8 mouse cellular contexts compared by ENCODE assay signal in the genomic region with DNA sequence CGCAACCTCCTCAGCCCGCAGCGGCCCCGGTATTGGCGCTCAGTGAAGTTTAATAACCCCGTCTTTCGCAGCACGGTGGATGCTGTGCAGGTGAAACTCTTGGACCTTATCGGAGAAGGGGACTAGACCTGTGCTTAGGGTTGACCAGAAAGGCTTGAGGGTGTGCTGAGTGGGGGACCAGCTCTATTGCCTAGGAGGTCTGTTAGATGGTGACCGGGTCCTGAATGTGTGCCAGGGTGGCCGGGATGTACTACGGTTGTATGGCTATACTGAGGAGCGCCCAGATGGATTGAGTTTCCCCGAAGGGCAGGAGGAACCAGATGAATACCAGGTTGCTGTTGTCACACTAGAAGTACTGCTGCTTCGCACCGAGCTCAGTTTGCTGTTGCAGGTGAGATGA. TPM values are rescaled to one million over a fixed set of nuclear protein-coding genes. Genes with fewer than 3 reads are reported as not detected.
A peak's percentile ranks its signal among the peaks of the same experiment; 100 is the strongest.
DNase-seq lines count a peak whose midpoint lies in the region; ATAC-seq and TF ChIP-seq lines count a peak whose summit lies in the region.

No protein-coding gene starts in this region.

- WGBS in heart, embryonic 11.5 days (ENCODE audit: insufficient replicate concordance): 6% methylated on average over 16 of the region's 16 CpGs
- 6% methylated on average over 16 of the region's 16 CpGs for WGBS in forebrain, embryonic 15.5 days
- 2% methylated on average over 16 of the region's 16 CpGs for WGBS in limb, embryonic 15.5 days

- H3K27me3 ChIP-seq in heart, embryonic 11.5 days (ENCODE audit: control insufficient read depth, insufficient read depth, low read length): no peaks in the 10 kb centered on the region
- no peaks in the 10 kb centered on the region for H3K27me3 ChIP-seq in forebrain, embryonic 15.5 days
- no peaks in the 10 kb centered on the region for H3K27me3 ChIP-seq in limb, embryonic 15.5 days

- in situ Hi-C loops in ES-E14 (cut with MboI; ENCODE audit: low sequenced_read_pairs in 2 of 2, unreplicated experiment in 2 of 2): loop anchor here in 1 of 2 experiments (5.0 kb wide), 1 partner anchor 50 kb away; a partner anchor contains a TSS

- H3K4me2 ChIP-seq in heart, embryonic 11.5 days: peak overlapping the region; percentile 98
- H3K4me2 ChIP-seq in forebrain, embryonic 15.5 days (replicated peaks): peak overlapping the region; percentile 96
- H3K4me2 ChIP-seq in limb, embryonic 15.5 days: peak overlapping the region; percentile 88

- no peak for DNase-seq in heart, postnatal 25 days (ENCODE audit: low spot score)
- DNase-seq in ES-E14 (ENCODE audit: low read depth, low spot score): no peak
- no peak for DNase-seq in ovary, postnatal 10 days (ENCODE audit: low spot score)
- no peak for DNase-seq in thymus, postnatal 4 days
- DNase-seq in layer of hippocampus, postnatal 14 days (ENCODE audit: low spot score in 2 of 2): no peak

- H3K27ac ChIP-seq in heart, embryonic 11.5 days (ENCODE audit: low read depth, low read length): peak overlapping the region; percentile 98
- H3K27ac ChIP-seq in ES-E14 (ENCODE audit: insufficient read depth, low read depth, low read length, poor library complexity, severe bottlenecking): no peak overlapping the region
- peak overlapping the region; percentile 94 for H3K27ac ChIP-seq in forebrain, embryonic 15.5 days (replicated peaks)
- peak overlapping the region; percentile 97 for H3K27ac ChIP-seq in limb, embryonic 15.5 days

- peak overlapping the region; percentile 78 for H3K4me3 ChIP-seq in heart, embryonic 11.5 days (ENCODE audit: low read depth, low read length)
- peak overlapping the region; percentile 81 to 86 for H3K4me3 ChIP-seq in ES-E14 (ENCODE audit: insufficient read depth in 1 of 2, low read depth in 1 of 2, low read length in 2 of 2, poor library complexity in 1 of 2, severe bottlenecking in 1 of 2)
- peak overlapping the region; percentile 68 for H3K4me3 ChIP-seq in forebrain, embryonic 15.5 days
- H3K4me3 ChIP-seq in limb, embryonic 15.5 days: peak overlapping the region; percentile 79

- no peaks in the 10 kb centered on the region for H3K9me3 ChIP-seq in heart, embryonic 11.5 days (replicated peaks; ENCODE audit: control insufficient read depth, low read length)
- H3K9me3 ChIP-seq in ES-E14 (ENCODE audit: control insufficient read depth, insufficient read depth, low read depth, low read length): no peaks in the 10 kb centered on the region
- no peaks in the 10 kb centered on the region for H3K9me3 ChIP-seq in forebrain, embryonic 15.5 days
- no peaks in the 10 kb centered on the region for H3K9me3 ChIP-seq in limb, embryonic 15.5 days

- peaks cover 17% of the 10 kb centered on the region for H3K36me3 ChIP-seq in heart, embryonic 11.5 days (ENCODE audit: control insufficient read depth, insufficient read depth, low read length)
- H3K36me3 ChIP-seq in ES-E14 (ENCODE audit: control insufficient read depth, insufficient read depth, low read length, poor library complexity, severe bottlenecking): peaks cover 23% of the 10 kb centered on the region
- H3K36me3 ChIP-seq in forebrain, embryonic 15.5 days: peaks cover 26% of the 10 kb centered on the region
- peaks cover 52% of the 10 kb centered on the region for H3K36me3 ChIP-seq in limb, embryonic 15.5 days

- peaks cover 19% of the 10 kb centered on the region for H3K4me1 ChIP-seq in heart, embryonic 11.5 days (ENCODE audit: control insufficient read depth, insufficient read depth, low read length)
- peaks cover 0 to 3% of the 10 kb centered on the region in 2 experiments; a peak in 1 of 4 replicates for H3K4me1 ChIP-seq in ES-E14 (ENCODE audit: control insufficient read depth in 2 of 2, insufficient read depth in 2 of 2, low read length in 2 of 2, poor library complexity in 1 of 2)
- H3K4me1 ChIP-seq in forebrain, embryonic 15.5 days: peaks cover 34% of the 10 kb centered on the region
- peaks cover 28% of the 10 kb centered on the region for H3K4me1 ChIP-seq in limb, embryonic 15.5 days

- H3K9ac ChIP-seq in heart, embryonic 11.5 days (ENCODE audit: low read depth, low read length): peak overlapping the region; percentile 83
- peak overlapping the region; percentile 85 for H3K9ac ChIP-seq in ES-E14 (ENCODE audit: insufficient read depth, low read depth, low read length, poor library complexity, severe bottlenecking)
- peak overlapping the region; percentile 80 for H3K9ac ChIP-seq in forebrain, embryonic 15.5 days (replicated peaks)
- H3K9ac ChIP-seq in limb, embryonic 15.5 days: peak overlapping the region; percentile 68

- intact Hi-C loops in heart, postnatal 25 days (cut with DNase I): loop anchor here (1.0 kb wide), 1 partner anchor 11 kb away; a partner anchor contains a TSS

- no peak for ATAC-seq in heart, embryonic 11.5 days (replicated peaks; ENCODE audit: insufficient number of reproducible peaks, low FRiP score, low TSS enrichment)
- ATAC-seq in forebrain, embryonic 15.5 days (replicated peaks): no peak
- ATAC-seq in limb, embryonic 15.5 days (ENCODE audit: insufficient number of reproducible peaks, low FRiP score, low TSS enrichment, low read depth): no peak

TF ChIP-seq in ES-E14, 5 proteins besides CTCF, POLR2A, EP300 and RAD21:
- TF ChIP-seq MAFK (IDR thresholded peaks at IDR 0.05; ENCODE audit: insufficient read depth, low read depth, low read length) (no peak), CHD2 (IDR thresholded peaks at IDR 0.05; ENCODE audit: low read depth, low read length) (no peak), HCFC1 (IDR thresholded peaks at IDR 0.05; ENCODE audit: borderline replicate concordance, insufficient read depth, low read length) (no peak), ZNF384 (IDR thresholded peaks at IDR 0.05; ENCODE audit: low read depth, low read length) (no peak), ZC3H11A (IDR thresholded peaks at IDR 0.05; ENCODE audit: borderline replicate concordance, low read depth, low read length) (no peak)

RNA-seq across cellular contexts. Expression of a gene that starts 0.7 kb away (rescaled TPM):
- polyA plus RNA-seq in heart, embryonic 11.5 days (2014; fragmentation: Nextera tagmentation; extraction: Ambion mirVana): 11.2 and 13.0 TPM in 2 replicates
- total RNA-seq in heart, postnatal 25 days (2021): 10 to 100 TPM; 25.7 to 31.3 TPM
- 13.1 and 33.7 TPM in 2 replicates for total RNA-seq in ES-E14 (2012; rRNA removed)
- polyA plus RNA-seq in forebrain, embryonic 15.5 days (2015; fragmentation: Nextera tagmentation; extraction: Ambion mirVana): 17.7 TPM in 2 replicates
- polyA plus RNA-seq in limb, embryonic 15.5 days (2015; fragmentation: Nextera tagmentation; extraction: Ambion mirVana): 20.0 and 20.6 TPM in 2 replicates
- total RNA-seq in layer of hippocampus, postnatal 14 days (2021): 10 to 100 TPM; 34.6 to 37.0 TPM

RNA-seq across cellular contexts. Expression of a gene that starts 1.3 kb away (rescaled TPM):
- 222 and 223 TPM in 2 replicates for polyA plus RNA-seq in heart, embryonic 11.5 days (2014; fragmentation: Nextera tagmentation; extraction: Ambion mirVana)
- 100 to 1,000 TPM in 1 of 2 experiments, 10 to 100 TPM in 1; 93.4 to 101 TPM for total RNA-seq in heart, postnatal 25 days (2021)
- 44.0 and 74.3 TPM in 2 replicates for total RNA-seq in ES-E14 (2012; rRNA removed)
- polyA plus RNA-seq in forebrain, embryonic 15.5 days (2015; fragmentation: Nextera tagmentation; extraction: Ambion mirVana): 187 and 211 TPM in 2 replicates
- 239 and 241 TPM in 2 replicates for polyA plus RNA-seq in limb, embryonic 15.5 days (2015; fragmentation: Nextera tagmentation; extraction: Ambion mirVana)
- 10 to 100 TPM; 48.3 to 51.6 TPM for total RNA-seq in layer of hippocampus, postnatal 14 days (2021)

RNA-seq across cellular contexts. Expression of a gene that starts 7.1 kb away (rescaled TPM):
- polyA plus RNA-seq in heart, embryonic 11.5 days (2014; fragmentation: Nextera tagmentation; extraction: Ambion mirVana): 18.7 and 20.0 TPM in 2 replicates
- total RNA-seq in heart, postnatal 25 days (2021): 10 to 100 TPM; 56.0 to 58.1 TPM
- total RNA-seq in ES-E14 (2012; rRNA removed): 4.9 and 9.2 TPM in 2 replicates
- 15.0 and 16.0 TPM in 2 replicates for polyA plus RNA-seq in forebrain, embryonic 15.5 days (2015; fragmentation: Nextera tagmentation; extraction: Ambion mirVana)
- 12.6 and 16.2 TPM in 2 replicates for polyA plus RNA-seq in limb, embryonic 15.5 days (2015; fragmentation: Nextera tagmentation; extraction: Ambion mirVana)
- 10 to 100 TPM; 39.0 to 42.3 TPM for total RNA-seq in layer of hippocampus, postnatal 14 days (2021)

RNA-seq across cellular contexts. Expression of a gene that starts 11.1 kb away (rescaled TPM):
- 6.4 and 7.5 TPM in 2 replicates for polyA plus RNA-seq in heart, embryonic 11.5 days (2014; fragmentation: Nextera tagmentation; extraction: Ambion mirVana)
- total RNA-seq in heart, postnatal 25 days (2021): 10 to 100 TPM; 10.1 to 11.8 TPM
- total RNA-seq in ES-E14 (2012; rRNA removed): 5.8 and 17.5 TPM in 2 replicates
- polyA plus RNA-seq in forebrain, embryonic 15.5 days (2015; fragmentation: Nextera tagmentation; extraction: Ambion mirVana): 7.2 and 8.1 TPM in 2 replicates
- 13.2 and 13.7 TPM in 2 replicates for polyA plus RNA-seq in limb, embryonic 15.5 days (2015; fragmentation: Nextera tagmentation; extraction: Ambion mirVana)
- 1 to 10 TPM; 8.2 to 8.5 TPM for total RNA-seq in layer of hippocampus, postnatal 14 days (2021)

RNA-seq across cellular contexts. Expression of a gene that starts 14.3 kb away (rescaled TPM):
- 223 and 235 TPM in 2 replicates for polyA plus RNA-seq in heart, embryonic 11.5 days (2014; fragmentation: Nextera tagmentation; extraction: Ambion mirVana)
- total RNA-seq in heart, postnatal 25 days (2021): 100 to 1,000 TPM; 249 to 283 TPM
- 32.8 and 59.5 TPM in 2 replicates for total RNA-seq in ES-E14 (2012; rRNA removed)
- 187 and 189 TPM in 2 replicates for polyA plus RNA-seq in forebrain, embryonic 15.5 days (2015; fragmentation: Nextera tagmentation; extraction: Ambion mirVana)
- 141 and 148 TPM in 2 replicates for polyA plus RNA-seq in limb, embryonic 15.5 days (2015; fragmentation: Nextera tagmentation; extraction: Ambion mirVana)
- 10 to 100 TPM; 59.8 to 64.3 TPM for total RNA-seq in layer of hippocampus, postnatal 14 days (2021)
